Mouse (Mus musculus) midbrain, embryonic 11.5 days (tissue): ENCODE measurements at regions not wholly inside any gene's neighbourhood (a gene's known extent, or its start where the extent isn't known, plus 50 kb on each side); places are given as distances from the start of the nearest gene placed in this dataset.
"Not testable (repeated sequence)": the region's sequence is repeated elsewhere in the genome, so short reads cannot be mapped to it uniquely, and the experiment has no call there.

Experiments used
- ATAC-seq: fragments of 200-750 bp; cut with Nextera tagmentation; 2 replicates; pipeline ENCODE4 v1.8.0; 2017; ENCODE audit warnings: moderate TSS enrichment, moderate library complexity; ENCODE audit not compliant: low FRiP score
- DNase-seq: peaks from one replicate; pipeline ENCODE4 v3.0.0; 2015; ENCODE audit warnings: low spot score; ENCODE audit errors: missing footprints
- H3K27ac ChIP-seq: fragments of 300-500 bp; sonication (generic); 2 replicates; pipeline ENCODE4 v1.5.1; 2014; ENCODE audit warnings: low read depth, low read length
- H3K27me3 ChIP-seq: fragments of 300-500 bp; sonication (generic); 2 replicates; pipeline ENCODE4 v1.6.1; 2014; ENCODE audit warnings: mild to moderate bottlenecking, low read length, moderate library complexity, mixed read lengths; ENCODE audit not compliant: control insufficient read depth, insufficient read depth
- H3K36me3 ChIP-seq: fragments of 300-500 bp; sonication (generic); 2 replicates; pipeline ENCODE4 v1.6.1; 2014; ENCODE audit warnings: mild to moderate bottlenecking, low read length, moderate library complexity, mixed read lengths; ENCODE audit not compliant: control insufficient read depth, insufficient read depth
- H3K4me1 ChIP-seq: fragments of 300-500 bp; sonication (generic); 2 replicates; pipeline ENCODE4 v1.6.1; 2014; ENCODE audit warnings: low read length; ENCODE audit not compliant: control insufficient read depth, insufficient read depth
- H3K4me2 ChIP-seq: fragments of 300-500 bp; sonication (generic); 2 replicates; pipeline ENCODE4 v1.6.1; 2014; ENCODE audit warnings: mild to moderate bottlenecking, moderate library complexity
- H3K4me3 ChIP-seq: fragments of 300-500 bp; sonication (generic); 2 replicates; pipeline ENCODE4 v1.5.1; 2014; ENCODE audit warnings: low read depth, low read length
- H3K9ac ChIP-seq: fragments of 300-500 bp; sonication (generic); 2 replicates; pipeline ENCODE4 v1.6.1; 2014; ENCODE audit warnings: low read length
- H3K9me3 ChIP-seq: fragments of 300-500 bp; sonication (generic); 2 replicates; pipeline ENCODE4 v1.6.1; 2016; ENCODE audit warnings: low read length; ENCODE audit not compliant: control insufficient read depth
- WGBS: fragments of 180-500 bp; shearing (Covaris S2); extraction: QIAGEN DNeasy Blood & Tissue Kit; methylation state at CpG from one replicate; pipeline ENCODE4 v1.1.7; 2014; 5-methylcytosine and 5-hydroxymethylcytosine counted together

DNA sequence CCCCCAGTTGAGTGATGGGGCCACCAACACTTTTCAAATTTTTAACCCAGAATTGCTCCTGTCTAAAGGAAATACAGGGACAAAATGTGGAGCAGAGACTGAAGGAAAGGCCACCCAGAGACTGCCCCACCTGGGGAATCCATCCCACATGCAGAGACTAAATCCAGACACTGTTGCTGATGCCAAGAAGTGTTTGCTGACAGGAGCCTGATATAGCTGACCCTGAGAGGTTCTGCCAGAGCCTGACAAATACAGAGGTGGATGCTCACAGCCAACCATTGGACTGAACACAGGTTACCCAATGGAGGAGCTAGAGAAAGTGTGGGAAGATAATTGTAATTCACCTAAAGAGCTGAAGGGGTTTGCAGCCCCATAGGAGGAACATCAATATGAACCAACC is 126.6 kb upstream of the Nhs start:
- H3K4me1 ChIP-seq, H3K27me3 ChIP-seq, H3K4me3 ChIP-seq, H3K4me2 ChIP-seq, H3K9ac ChIP-seq, DNase-seq, H3K36me3 ChIP-seq, H3K27ac ChIP-seq, H3K9me3 ChIP-seq, ATAC-seq: not testable (repeated sequence)

DNA sequence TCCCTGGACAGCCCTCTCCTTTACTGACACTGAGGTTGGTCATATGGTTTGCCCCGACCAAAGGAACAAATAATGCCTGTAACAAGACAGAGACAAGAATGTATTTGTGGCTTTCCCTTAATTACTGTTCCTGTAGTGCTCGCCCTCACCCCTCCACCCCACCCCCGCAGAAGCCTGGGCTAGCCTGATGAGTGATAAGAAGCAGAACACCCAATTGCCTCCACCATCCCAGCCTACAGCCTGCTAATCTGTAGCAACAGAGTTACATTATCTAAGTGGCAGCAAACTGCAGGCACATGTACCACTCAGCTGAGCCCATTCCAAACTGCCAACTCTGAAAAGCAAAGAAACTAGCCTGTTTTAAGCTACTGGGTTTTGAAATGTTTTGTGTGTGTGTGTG is 124.7 kb upstream of the Nhs start:
- H3K4me1 ChIP-seq: no peaks in the 10 kb centered on the region
- H3K9ac ChIP-seq: no peak overlapping the region
- no peak overlapping the region for H3K4me2 ChIP-seq
- H3K27ac ChIP-seq: no peak overlapping the region
- no peak overlapping the region for H3K4me3 ChIP-seq
- no peak for DNase-seq
- 82% methylated on average over 3 of the region's 3 CpGs for WGBS
- no peaks in the 10 kb centered on the region for H3K9me3 ChIP-seq
- H3K36me3 ChIP-seq: no peaks in the 10 kb centered on the region
- ATAC-seq: no peak
- H3K27me3 ChIP-seq: no peaks in the 10 kb centered on the region; the same call in 1 of the 2 replicates

DNA sequence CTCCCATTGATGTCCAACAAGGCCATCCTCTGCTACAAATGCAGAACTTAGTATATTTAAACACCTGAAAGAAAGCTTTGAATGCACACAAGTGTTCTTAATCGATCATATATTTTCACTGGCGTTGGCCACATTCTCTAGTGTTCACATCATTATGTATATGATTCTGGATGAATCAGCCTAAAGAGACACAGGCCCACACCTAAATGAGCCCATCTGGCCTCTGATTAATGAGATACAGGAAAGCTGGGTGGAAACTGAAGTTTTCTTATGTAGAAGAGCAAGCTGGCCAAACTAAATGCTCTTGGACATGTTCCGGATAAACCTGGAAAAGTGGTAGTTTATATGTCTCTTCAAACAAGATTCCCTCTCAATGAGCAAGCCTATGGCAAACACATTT is 123.2 kb upstream of the Nhs start:
- no peak overlapping the region for H3K4me3 ChIP-seq
- WGBS: 93% methylated on average over 3 of the region's 3 CpGs
- no peak for DNase-seq
- H3K4me1 ChIP-seq: no peaks in the 10 kb centered on the region
- ATAC-seq: no peak
- H3K36me3 ChIP-seq: no peaks in the 10 kb centered on the region
- no peak overlapping the region for H3K27ac ChIP-seq
- no peaks in the 10 kb centered on the region; the same call in 1 of the 2 replicates for H3K27me3 ChIP-seq
- H3K4me2 ChIP-seq: no peak overlapping the region
- no peak overlapping the region for H3K9ac ChIP-seq
- H3K9me3 ChIP-seq: no peaks in the 10 kb centered on the region

DNA sequence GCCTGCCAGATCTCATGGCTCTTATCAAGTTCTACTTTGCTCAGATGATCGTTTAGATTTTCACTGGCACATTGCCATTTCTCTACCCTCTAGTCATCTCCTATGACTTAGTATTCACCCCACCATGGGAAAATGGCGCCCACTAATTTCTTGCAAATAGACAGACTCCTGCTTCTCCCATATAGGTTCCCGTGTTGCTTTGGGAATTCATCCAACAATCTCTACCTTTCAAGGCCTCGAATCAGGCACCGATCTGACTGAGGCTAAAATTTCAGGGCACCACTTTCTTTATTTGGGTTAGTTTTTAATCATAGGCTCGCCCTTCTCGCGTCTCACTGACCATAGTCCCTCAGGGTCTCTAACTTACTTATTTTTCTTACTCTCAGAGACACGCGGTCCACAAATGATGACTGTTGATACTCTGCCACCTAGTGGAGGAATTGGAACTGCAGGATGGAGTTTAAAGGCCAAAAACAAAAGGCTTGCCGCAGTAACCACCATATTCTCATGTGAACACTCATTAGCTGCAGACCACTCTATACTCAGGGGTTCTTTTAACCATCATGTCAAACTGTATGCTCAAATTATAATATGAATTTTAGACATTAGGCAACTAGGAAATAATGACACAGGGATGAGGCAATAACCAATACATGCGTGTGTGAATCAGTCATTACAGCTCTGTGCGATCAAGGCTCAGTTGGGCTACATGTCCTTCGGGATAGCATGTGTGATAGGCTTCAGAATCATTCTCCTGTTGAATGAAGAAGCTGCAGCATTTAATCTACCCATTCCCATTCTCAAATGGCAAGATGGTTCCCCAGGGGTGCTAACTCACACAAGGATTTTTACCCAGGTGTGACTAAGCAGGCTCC is 119.5 kb upstream of the Nhs start:
- Histone ChIP-seq H3K27ac (no peak overlapping the region), H3K9me3 (no peaks in the 10 kb centered on the region), H3K27me3 (peaks cover 2% of the 10 kb centered on the region), H3K36me3 (no peaks in the 10 kb centered on the region), H3K4me2 (no peak overlapping the region), H3K4me1 (no peaks in the 10 kb centered on the region), H3K9ac (no peak overlapping the region), H3K4me3 (no peak overlapping the region)
- peak; percentile 91 for DNase-seq
- peak; percentile 63 for ATAC-seq
- 60% methylated on average over 14 of the region's 14 CpGs for WGBS

DNA sequence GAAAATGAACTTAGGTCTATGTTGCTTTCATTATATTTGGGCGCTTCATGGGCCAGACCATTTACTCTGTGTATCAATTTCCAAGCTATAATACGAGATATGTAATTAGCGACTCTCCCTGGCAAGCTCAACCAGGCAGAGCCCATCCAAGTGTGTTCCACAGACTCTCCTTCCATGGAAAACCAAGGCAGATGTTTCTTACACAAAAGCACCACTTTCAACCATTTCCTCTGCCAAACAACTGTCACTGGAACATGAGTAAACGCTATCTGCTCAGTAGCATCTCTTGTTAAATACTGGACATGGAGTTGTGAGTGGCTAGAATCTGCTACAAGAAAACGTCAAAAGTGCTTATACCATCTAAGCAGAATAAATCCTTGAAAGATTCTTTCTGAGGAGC is 115.1 kb upstream of the Nhs start:
- H3K4me2 ChIP-seq: no peak overlapping the region
- no peak overlapping the region for H3K27ac ChIP-seq
- H3K27me3 ChIP-seq: peaks cover 2% of the 10 kb centered on the region
- 75% methylated on average over 5 of the region's 5 CpGs for WGBS
- no peak overlapping the region for H3K4me3 ChIP-seq
- no peaks in the 10 kb centered on the region for H3K36me3 ChIP-seq
- H3K9ac ChIP-seq: no peak overlapping the region
- DNase-seq (no peak), ATAC-seq (no peak)
- H3K4me1 ChIP-seq: no peaks in the 10 kb centered on the region
- no peaks in the 10 kb centered on the region for H3K9me3 ChIP-seq

DNA sequence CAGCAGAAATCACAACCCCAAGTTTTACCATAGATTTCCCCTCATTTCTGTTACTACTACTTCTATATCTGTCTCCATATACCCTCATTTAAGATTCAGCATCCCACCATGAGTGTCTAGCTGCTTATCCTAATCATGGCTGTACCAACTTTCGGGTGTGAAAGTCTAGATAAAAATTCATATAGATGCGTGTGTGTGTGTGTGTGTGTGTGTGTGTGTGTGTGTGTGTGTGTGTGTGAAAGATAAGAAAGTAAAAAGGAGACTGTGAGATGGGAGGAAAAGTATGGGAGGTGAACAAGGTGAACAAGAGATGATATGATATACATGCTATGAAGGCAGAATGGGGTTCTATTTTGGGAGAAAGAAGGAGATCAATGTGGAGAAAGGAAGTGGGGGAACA is 111.7 kb upstream of the Nhs start:
- no peak for ATAC-seq
- no peaks in the 10 kb centered on the region; the same call in 1 of the 2 replicates for H3K27me3 ChIP-seq
- WGBS: 85% methylated on average over 2 of the region's 2 CpGs

DNA sequence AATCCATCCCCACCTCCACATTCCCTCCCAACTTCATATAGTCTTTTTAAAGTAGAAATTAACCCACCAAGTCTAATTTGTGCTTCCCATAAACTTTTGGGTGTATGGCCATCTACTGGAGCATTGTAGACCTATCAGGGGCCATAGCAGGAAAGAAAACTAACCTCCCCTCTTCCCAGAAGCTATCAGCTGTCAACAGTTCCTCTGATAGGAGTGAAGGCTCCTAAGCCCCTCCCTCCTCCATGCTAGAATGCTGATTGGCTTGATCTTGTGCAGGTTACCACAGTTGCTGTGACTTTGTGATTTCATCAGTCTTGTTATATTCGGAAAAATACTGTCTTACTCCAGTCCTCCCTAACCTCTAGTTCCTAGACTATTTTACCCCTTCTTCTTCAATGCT is 109.4 kb upstream of the Nhs start:
- no peaks in the 10 kb centered on the region for H3K4me1 ChIP-seq
- 92% methylated on average over 1 of the region's 1 CpGs for WGBS
- no peak overlapping the region for H3K27ac ChIP-seq
- no peak overlapping the region for H3K4me3 ChIP-seq
- DNase-seq: no peak
- H3K9me3 ChIP-seq: no peaks in the 10 kb centered on the region
- no peak overlapping the region for H3K9ac ChIP-seq
- no peaks in the 10 kb centered on the region; the same call in 1 of the 2 replicates for H3K27me3 ChIP-seq
- H3K4me2 ChIP-seq: no peak overlapping the region
- H3K36me3 ChIP-seq: no peaks in the 10 kb centered on the region
- no peak for ATAC-seq

More for the DNA sequence above, 111.7 kb upstream of the Nhs start:
- no peak overlapping the region for H3K4me2 ChIP-seq
- no peaks in the 10 kb centered on the region for H3K4me1 ChIP-seq
- no peaks in the 10 kb centered on the region for H3K9me3 ChIP-seq
- no peaks in the 10 kb centered on the region for H3K36me3 ChIP-seq
- no peak overlapping the region for H3K4me3 ChIP-seq
- no peak overlapping the region for H3K27ac ChIP-seq
- DNase-seq: no peak
- no peak overlapping the region for H3K9ac ChIP-seq

DNA sequence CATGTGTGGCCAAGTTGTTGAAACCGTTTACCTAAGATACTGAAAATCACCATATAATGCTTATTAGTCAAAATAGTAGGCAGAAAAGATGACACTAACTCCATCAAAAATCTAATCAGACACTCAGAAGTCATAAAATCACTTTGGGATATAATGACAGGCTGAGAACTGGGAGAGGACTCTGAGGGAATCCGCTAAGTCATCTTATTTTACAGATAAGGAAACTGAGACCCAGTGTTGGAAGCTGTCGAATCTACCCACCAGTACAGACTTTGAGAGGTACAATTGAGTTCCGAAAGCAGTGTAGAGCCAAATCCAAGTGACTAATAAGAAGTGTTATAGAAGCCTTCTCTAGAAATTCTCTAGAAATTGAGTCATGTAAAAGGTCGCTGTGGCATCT is 108.6 kb upstream of the Nhs start:
- no peaks in the 10 kb centered on the region for H3K36me3 ChIP-seq
- H3K4me3 ChIP-seq: no peak overlapping the region
- H3K9ac ChIP-seq: no peak overlapping the region
- H3K4me1 ChIP-seq: no peaks in the 10 kb centered on the region
- 72% methylated on average over 5 of the region's 5 CpGs for WGBS
- no peak overlapping the region; the same call in 1 of the 2 replicates for H3K27ac ChIP-seq
- no peak for ATAC-seq
- H3K4me2 ChIP-seq: no peak overlapping the region
- no peaks in the 10 kb centered on the region for H3K9me3 ChIP-seq
- no peaks in the 10 kb centered on the region for H3K27me3 ChIP-seq
- no peak for DNase-seq

DNA sequence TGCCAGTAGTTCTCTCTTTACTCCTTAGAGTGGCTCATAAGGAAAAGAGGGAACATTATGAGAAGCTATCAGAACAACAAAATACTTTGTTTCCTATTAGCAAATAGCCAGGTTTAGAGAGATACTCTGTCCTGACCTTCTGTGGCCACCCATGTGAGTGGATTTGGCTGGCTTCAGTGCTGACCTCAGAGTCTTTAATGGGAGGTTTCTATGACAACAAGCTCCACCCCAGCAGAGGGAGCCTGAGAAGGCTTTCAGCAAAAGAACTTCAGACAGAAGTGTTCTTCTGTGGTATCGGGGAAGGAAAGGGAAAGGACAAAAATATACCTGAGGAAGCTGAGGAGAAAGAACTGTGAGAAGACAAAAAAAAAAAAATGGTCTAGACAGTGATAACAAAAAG is 108.1 kb upstream of the Nhs start:
- Histone ChIP-seq H3K9ac (no peak overlapping the region), H3K4me3 (no peak overlapping the region)

More for the DNA sequence above, 108.1 kb upstream of the Nhs start:
- no peak overlapping the region for H3K4me2 ChIP-seq
- H3K9me3 ChIP-seq: no peaks in the 10 kb centered on the region
- H3K27ac ChIP-seq: no peak overlapping the region; the same call in 1 of the 2 replicates
- DNase-seq: peak; percentile 87
- no peaks in the 10 kb centered on the region for H3K4me1 ChIP-seq
- peak; percentile 66 for ATAC-seq
- 38% methylated on average over 1 of the region's 1 CpGs for WGBS
- H3K27me3 ChIP-seq: no peaks in the 10 kb centered on the region
- H3K36me3 ChIP-seq: no peaks in the 10 kb centered on the region
